Mouse (Mus musculus) embryonic facial prominence, embryonic 11.5 days (tissue): Measurements from ENCODE around the gene Eps8l3. TPM values are rescaled to one million over a fixed set of nuclear protein-coding genes. Genes with fewer than 3 reads are reported as not detected.

Experiments used
- ATAC-seq: fragments of 200-750 bp; cut with Nextera tagmentation; replicated peaks from 2 replicates; pipeline ENCODE4 v1.8.0; 2017; ENCODE audit warnings: low read depth; ENCODE audit not compliant: insufficient number of reproducible peaks, low FRiP score, low TSS enrichment
- DNase-seq: peaks from one replicate; pipeline ENCODE4 v3.0.0-alpha.2; 2015; ENCODE audit warnings: low spot score
- H3K27ac ChIP-seq: fragments of 300-500 bp; sonication (generic); replicated peaks from 2 replicates; pipeline ENCODE4 v1.5.1; 2014; ENCODE audit warnings: mild to moderate bottlenecking, low read depth, low read length, control low read depth
- H3K27me3 ChIP-seq: fragments of 300-500 bp; sonication (generic); 2 replicates; pipeline ENCODE4 v1.6.1; 2014; ENCODE audit warnings: mild to moderate bottlenecking, low read length, moderate library complexity, mixed read lengths; ENCODE audit not compliant: control insufficient read depth, insufficient read depth
- H3K36me3 ChIP-seq: fragments of 300-500 bp; sonication (generic); replicated peaks from 2 replicates; pipeline ENCODE4 v1.6.1; 2014; ENCODE audit warnings: low read depth, mild to moderate bottlenecking, low read length, moderate library complexity, mixed read lengths; ENCODE audit not compliant: control insufficient read depth, insufficient read depth
- H3K4me1 ChIP-seq: fragments of 300-500 bp; sonication (generic); 2 replicates; pipeline ENCODE4 v1.6.1; 2014; ENCODE audit warnings: low read length, mixed read lengths; ENCODE audit not compliant: control insufficient read depth, insufficient read depth
- H3K4me2 ChIP-seq: fragments of 300-500 bp; sonication (generic); 2 replicates; pipeline ENCODE4 v1.6.1; 2014; ENCODE audit warnings: low read depth, mild to moderate bottlenecking, control low read depth, low read length, moderate library complexity
- H3K4me3 ChIP-seq: fragments of 300-500 bp; sonication (generic); 2 replicates; pipeline ENCODE4 v1.5.1; 2014; ENCODE audit warnings: low read depth, low read length, control low read depth
- H3K9ac ChIP-seq: fragments of 300-500 bp; sonication (generic); replicated peaks from 2 replicates; pipeline ENCODE4 v1.6.1; 2014; ENCODE audit warnings: mild to moderate bottlenecking, control low read depth, low read length
- H3K9me3 ChIP-seq: fragments of 300-500 bp; sonication (generic); replicated peaks from 2 replicates; pipeline ENCODE4 v1.6.1; 2016; ENCODE audit warnings: mild to moderate bottlenecking, low read length, inconsistent platforms, mixed read lengths; ENCODE audit not compliant: control insufficient read depth
- WGBS: fragments of 180-500 bp; shearing (Covaris S2); extraction: QIAGEN DNeasy Blood & Tissue Kit; methylation state at CpG from one replicate; pipeline ENCODE4 v1.1.7; 2014; 5-methylcytosine and 5-hydroxymethylcytosine counted together
- polyA plus RNA-seq: library from polyadenylated mRNA; unstranded; fragments of >200 nt; fragmentation: Nextera tagmentation; extraction: Ambion mirVana; gene quantifications from 2 replicates; pipeline ENCODE4 v1.2.1, GENCODE M21; 2014

The Eps8l3 gene
- polyA plus RNA-seq, 1 experiment from 2014 or later: not detected

DNA sequence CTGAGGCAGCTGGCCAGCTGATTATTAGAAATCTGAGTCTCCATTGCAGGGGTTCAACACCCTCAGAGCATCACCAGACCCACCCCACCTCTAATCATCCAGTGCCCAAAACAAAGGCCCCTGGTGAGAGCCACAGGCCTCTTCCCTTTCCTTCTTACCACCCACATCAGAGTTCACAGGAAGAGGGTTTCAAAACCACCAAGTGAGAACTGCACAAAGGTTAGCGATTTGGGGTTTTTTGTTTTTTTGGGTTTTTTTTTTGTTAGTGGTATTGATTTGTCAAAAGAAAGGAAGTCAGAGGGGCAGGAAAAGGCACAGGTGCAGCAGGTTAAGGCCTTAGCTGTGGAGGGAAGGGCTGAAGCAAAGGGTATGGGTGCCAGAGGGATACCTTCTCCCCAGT, 30.9 kb upstream of the Eps8l3 start:
- DNase-seq: no peak
- H3K9me3 ChIP-seq: no peaks in the 10 kb centered on the region
- H3K9ac ChIP-seq: no peak overlapping the region
- no peaks in the 10 kb centered on the region for H3K36me3 ChIP-seq
- WGBS: 95% methylated on average over 1 of the region's 1 CpGs
- H3K4me1 ChIP-seq: no peaks in the 10 kb centered on the region
- no peak overlapping the region for H3K27ac ChIP-seq
- H3K4me3 ChIP-seq: no peak overlapping the region
- H3K4me2 ChIP-seq: no peak overlapping the region
- no peak for ATAC-seq
- no peaks in the 10 kb centered on the region for H3K27me3 ChIP-seq

DNA sequence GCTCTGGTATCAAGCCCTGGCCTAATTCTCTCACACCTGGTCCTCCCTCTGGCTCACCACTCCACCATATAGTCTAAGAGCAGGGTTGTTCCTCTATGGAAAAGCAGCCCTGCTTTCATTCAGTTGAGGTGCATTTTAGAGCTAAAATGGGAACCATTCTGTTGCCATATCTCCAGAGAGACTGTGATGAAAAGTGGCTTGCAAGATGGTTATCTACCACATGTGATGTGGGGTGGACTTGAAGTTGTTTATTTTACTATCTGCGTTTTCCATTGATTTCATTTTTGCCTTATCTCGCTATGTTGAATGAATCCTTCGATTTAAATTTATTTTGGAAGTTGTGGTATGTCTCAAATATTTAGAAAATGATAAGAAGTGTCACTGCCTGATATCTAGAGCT, 30.2 kb upstream of the Eps8l3 start:
- ATAC-seq: no peak

DNA sequence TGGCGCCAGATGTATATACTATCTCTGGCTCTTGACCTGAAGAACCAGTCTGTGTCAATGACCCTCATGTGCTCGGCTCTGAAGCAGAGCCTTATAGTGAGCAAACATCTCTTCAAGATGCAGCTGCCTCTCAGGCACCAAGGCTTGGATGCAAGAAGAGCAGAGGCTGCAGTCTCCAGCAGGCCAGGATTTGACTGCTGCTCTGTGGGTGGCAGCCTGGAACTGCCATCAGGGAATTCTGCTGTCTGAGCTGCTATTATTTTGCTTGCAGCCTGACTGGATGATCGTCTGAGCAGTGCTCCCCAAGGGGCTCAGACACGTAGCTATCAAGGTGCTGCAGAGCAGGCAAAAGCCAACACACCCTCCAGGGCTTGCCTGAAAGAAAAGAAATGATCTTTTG, 28.9 kb upstream of the Eps8l3 start:
- Histone ChIP-seq H3K9ac (no peak overlapping the region), H3K36me3 (no peaks in the 10 kb centered on the region), H3K27me3 (no peaks in the 10 kb centered on the region), H3K4me1 (no peaks in the 10 kb centered on the region), H3K9me3 (no peaks in the 10 kb centered on the region), H3K4me3 (no peak overlapping the region), H3K27ac (no peak overlapping the region), H3K4me2 (no peak overlapping the region)
- 41% methylated on average over 4 of the region's 4 CpGs for WGBS
- DNase-seq: no peak
- ATAC-seq: no peak

More for the DNA sequence above, 30.2 kb upstream of the Eps8l3 start:
- Histone ChIP-seq H3K4me2 (no peak overlapping the region), H3K4me3 (no peak overlapping the region), H3K4me1 (no peaks in the 10 kb centered on the region), H3K36me3 (no peaks in the 10 kb centered on the region), H3K9me3 (no peaks in the 10 kb centered on the region), H3K27me3 (no peaks in the 10 kb centered on the region), H3K9ac (no peak overlapping the region), H3K27ac (no peak overlapping the region)
- WGBS: 74% methylated on average over 3 of the region's 3 CpGs
- no peak for DNase-seq

DNA sequence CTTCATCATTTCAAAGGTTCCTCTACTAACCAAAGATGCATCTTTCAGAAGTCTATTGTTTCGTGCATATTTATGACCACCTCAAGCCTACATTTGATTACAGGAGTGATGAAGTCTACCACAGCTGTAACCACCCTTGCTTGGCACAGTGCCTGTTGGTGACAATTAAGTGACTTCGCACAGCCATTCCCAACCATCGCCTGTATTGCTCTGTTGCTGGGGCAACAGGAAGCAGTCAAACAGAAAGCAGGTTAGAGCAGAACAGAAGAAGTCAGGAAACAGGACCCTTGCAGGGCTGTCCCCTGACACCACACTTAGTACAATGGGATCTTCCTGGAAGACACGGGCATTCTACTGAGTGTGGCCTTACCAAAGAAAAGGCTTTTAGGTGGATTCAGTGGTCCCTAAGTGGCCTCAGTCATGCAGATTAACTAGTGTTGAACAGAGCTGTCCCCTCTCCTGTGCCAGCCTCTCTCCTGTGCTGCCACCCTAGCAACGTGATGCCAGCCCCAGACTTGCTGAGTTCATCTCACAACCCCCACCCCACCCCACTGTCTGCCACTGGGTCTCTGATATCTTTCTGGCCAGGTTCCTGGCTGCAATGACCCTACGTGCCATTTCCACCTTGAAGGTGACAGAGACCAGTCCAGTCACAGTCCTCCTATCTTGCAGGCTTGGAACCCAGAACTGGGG, 27.9 kb upstream of the Eps8l3 start:
- Histone ChIP-seq H3K9me3 (no peaks in the 10 kb centered on the region), H3K4me3 (no peak overlapping the region), H3K27ac (no peak overlapping the region), H3K36me3 (no peaks in the 10 kb centered on the region), H3K4me2 (no peak overlapping the region), H3K4me1 (no peaks in the 10 kb centered on the region), H3K27me3 (no peaks in the 10 kb centered on the region), H3K9ac (no peak overlapping the region)
- WGBS: 85% methylated on average over 6 of the region's 6 CpGs
- ATAC-seq: no peak
- DNase-seq: no peak

DNA sequence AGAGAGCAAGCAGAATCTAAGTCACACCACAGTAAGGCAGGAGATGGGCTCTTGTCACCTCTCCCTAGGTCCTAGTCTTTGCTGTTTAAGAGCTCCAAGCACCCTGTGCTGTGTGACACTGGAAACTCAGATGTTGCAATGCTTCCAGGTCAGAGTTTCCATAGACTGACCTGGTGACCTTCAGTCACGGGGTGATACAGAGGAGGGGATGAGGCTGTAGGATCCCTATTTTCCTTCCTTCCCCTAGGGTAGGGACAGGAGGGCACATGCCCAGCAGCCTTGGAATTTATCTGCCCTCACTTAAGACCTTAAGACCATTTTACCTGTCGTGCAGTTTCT, 27.4 kb upstream of the Eps8l3 start:
- H3K4me2 ChIP-seq: no peak overlapping the region
- no peaks in the 10 kb centered on the region for H3K27me3 ChIP-seq
- no peak overlapping the region for H3K27ac ChIP-seq
- ATAC-seq (no peak), DNase-seq (no peak)
- H3K36me3 ChIP-seq: no peaks in the 10 kb centered on the region
- H3K4me1 ChIP-seq: no peaks in the 10 kb centered on the region
- no peaks in the 10 kb centered on the region for H3K9me3 ChIP-seq
- no peak overlapping the region for H3K9ac ChIP-seq
- no peak overlapping the region for H3K4me3 ChIP-seq
- 69% methylated on average over 2 of the region's 2 CpGs for WGBS

DNA sequence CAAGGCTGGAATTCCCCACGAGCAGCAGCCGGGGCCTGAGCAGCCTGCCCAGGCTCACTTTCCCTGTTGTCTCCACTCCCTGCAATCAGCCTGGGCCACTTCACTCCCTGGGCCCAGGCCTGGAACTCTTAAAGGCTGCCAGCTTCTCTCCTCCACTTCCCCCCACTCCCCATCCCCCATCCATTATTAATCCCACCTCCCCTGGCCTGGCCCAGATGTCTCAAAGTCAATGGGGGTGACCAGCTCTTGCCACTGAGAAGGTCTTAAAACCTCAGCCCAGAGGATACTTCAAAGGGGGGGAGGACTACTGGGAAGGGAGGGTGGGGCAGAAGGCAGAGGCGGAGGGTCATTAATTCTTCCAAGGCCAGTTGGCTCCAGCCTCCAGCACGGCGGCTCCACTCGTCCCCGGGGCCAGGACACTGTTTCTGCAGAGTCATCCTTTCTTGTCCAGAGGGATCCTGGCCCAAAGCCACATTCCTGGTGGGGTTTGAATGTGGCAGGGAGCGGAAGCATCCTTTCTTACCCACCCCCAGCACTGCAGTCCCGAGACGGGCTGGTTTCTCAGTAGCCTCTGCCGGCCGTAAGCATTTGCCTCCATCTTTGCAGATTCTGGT, 26.5 kb upstream of the Eps8l3 start:
- H3K9ac ChIP-seq: no peak overlapping the region
- ATAC-seq: peak; percentile 40; the same call in 1 of the 2 replicates
- DNase-seq: peak; percentile 38
- H3K27ac ChIP-seq: no peak overlapping the region
- 15% methylated on average over 12 of the region's 12 CpGs for WGBS
- no peaks in the 10 kb centered on the region for H3K36me3 ChIP-seq
- no peaks in the 10 kb centered on the region for H3K4me1 ChIP-seq
- no peak overlapping the region for H3K4me3 ChIP-seq
- H3K27me3 ChIP-seq: no peaks in the 10 kb centered on the region
- no peaks in the 10 kb centered on the region for H3K9me3 ChIP-seq
- no peak overlapping the region for H3K4me2 ChIP-seq

DNA sequence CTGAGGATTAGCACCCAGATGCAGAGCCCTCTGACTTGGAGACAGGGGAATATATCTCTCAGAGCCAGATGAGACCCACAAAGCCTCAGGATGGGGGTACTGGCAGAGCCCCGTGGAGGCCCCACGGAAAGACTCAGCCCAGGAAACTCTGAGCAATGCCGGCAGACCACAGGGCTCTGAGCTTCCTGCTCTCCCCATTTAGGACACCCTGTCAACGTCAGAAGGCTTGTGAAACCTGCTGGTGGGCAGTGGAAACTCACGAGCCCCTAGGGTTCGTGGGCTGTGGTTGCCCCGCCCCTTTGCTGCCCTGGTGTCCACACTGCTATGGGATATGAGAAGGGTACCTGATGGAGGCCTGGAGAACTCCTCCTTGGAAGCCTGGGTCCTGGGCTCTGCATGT, 24.2 kb upstream of the Eps8l3 start:
- no peak for DNase-seq
- Histone ChIP-seq H3K9me3 (no peaks in the 10 kb centered on the region), H3K4me3 (no peak overlapping the region), H3K9ac (no peak overlapping the region), H3K36me3 (no peaks in the 10 kb centered on the region), H3K4me2 (no peak overlapping the region), H3K4me1 (no peaks in the 10 kb centered on the region), H3K27ac (no peak overlapping the region), H3K27me3 (no peaks in the 10 kb centered on the region)
- no peak for ATAC-seq
- WGBS: 61% methylated on average over 7 of the region's 7 CpGs

DNA sequence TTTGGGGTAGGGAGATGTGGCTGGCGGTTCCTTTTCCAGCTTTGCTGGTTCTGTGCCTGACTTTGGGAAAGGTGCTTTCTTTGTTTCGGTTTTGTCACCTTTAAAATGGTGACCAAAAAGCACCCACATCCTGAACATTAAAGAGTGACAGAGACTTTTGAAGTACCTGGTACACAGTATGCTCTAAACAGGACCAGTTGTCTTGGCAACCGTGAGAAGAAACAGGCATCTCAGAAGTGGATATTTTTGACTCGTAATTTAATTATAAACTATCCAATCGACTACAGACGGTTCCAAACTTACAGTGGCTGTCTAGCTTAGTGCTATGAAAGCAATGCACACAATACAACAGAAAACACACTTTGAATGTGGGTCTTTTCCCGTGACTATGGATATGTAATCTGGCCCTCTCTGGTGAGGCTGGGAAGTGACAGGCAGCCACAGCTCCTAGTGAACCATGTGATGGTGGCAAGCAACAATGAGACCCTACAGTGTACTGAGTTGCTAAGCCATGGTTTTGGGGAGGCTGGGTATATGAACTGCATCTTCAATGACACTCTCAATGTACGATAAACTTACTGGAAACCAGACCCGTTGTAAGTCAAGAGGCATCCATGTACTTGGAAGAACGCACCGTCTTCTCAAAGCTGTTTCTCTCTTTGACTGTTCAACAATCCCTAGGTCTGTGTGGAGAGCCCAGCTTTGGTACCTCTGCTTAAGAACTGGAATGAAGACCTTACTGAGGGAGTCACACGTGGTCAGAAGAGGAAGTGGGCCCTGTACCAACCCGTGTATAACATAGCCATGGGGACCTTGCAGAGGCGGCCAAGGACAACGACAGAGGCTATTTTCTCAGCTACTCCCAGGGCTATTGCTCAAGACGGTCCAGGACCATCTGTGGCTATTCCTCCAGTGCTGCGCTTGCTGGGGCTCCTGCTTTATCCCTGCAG, 23.5 kb upstream of the Eps8l3 start:
- H3K27ac ChIP-seq: no peak overlapping the region
- 88% methylated on average over 17 of the region's 17 CpGs for WGBS
- no peaks in the 10 kb centered on the region for H3K27me3 ChIP-seq
- no peak overlapping the region for H3K4me2 ChIP-seq
- no peak overlapping the region for H3K9ac ChIP-seq
- DNase-seq: no peak
- no peaks in the 10 kb centered on the region for H3K36me3 ChIP-seq
- H3K4me3 ChIP-seq: no peak overlapping the region
- no peaks in the 10 kb centered on the region for H3K4me1 ChIP-seq
- H3K9me3 ChIP-seq: no peaks in the 10 kb centered on the region
- ATAC-seq: no peak
